Mouse (Mus musculus) olfactory bulb, adult 2 months (tissue): ENCODE results near the gene Rhox4d. TPM values are rescaled to one million over a fixed set of nuclear protein-coding genes. Genes with fewer than 3 reads are reported as not detected.
"Not testable (repeated sequence)": the region's sequence is repeated elsewhere in the genome, so short reads cannot be mapped to it uniquely, and the experiment has no call there.

Source experiments
- H3K27ac ChIP-seq: fragments of 200-500 bp; 2 replicates; pipeline ENCODE4 v1.5.1; 2012; ENCODE audit warnings: low read depth, low read length; ENCODE audit not compliant: insufficient read depth
- H3K4me1 ChIP-seq: fragments of 200-500 bp; 2 replicates; pipeline ENCODE4 v1.6.1; 2012; ENCODE audit warnings: low read length; ENCODE audit not compliant: control insufficient read depth, insufficient read depth
- H3K4me3 ChIP-seq: fragments of 200-500 bp; 2 replicates; pipeline ENCODE4 v1.5.1; 2012; ENCODE audit warnings: mild to moderate bottlenecking, low read depth, low read length, moderate library complexity; ENCODE audit not compliant: insufficient read depth
- WGBS: fragments of 180-500 bp; shearing (Covaris S2); methylation state at CpG from one replicate; pipeline ENCODE4 v1.1.7; 2018; 5-methylcytosine and 5-hydroxymethylcytosine counted together
- polyA plus RNA-seq: library from polyadenylated mRNA; stranded (reverse); fragments of >200 nt; gene quantifications from 2 replicates; pipeline ENCODE4 v1.2.4, GENCODE M21; 2012; ENCODE audit warnings: low replicate concordance; ENCODE audit not compliant: missing spikeins, insufficient read depth, insufficient read length

Gene Rhox4d
- polyA plus RNA-seq = not detected in 2 replicates

DNA sequence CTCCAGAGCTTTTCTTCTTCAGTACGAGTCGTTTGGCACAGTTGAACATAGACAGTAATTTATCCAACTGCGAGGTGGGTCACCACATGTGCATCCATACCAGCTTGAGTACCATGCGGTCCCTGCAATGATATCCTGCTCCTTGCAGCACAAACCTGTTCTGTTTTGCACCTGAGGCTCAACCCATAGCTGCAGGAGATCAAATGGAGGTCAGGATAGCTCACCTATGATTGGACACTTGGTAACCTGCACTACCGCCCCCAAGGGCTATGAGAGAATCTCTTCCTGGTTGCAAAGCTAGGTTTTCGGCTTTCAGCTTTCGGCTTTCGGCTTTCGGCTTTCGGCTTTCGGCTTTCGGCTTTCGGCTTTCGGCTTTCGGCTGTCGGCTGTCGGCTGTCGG, at the start of gene Rhox4d:
TSS of gene Rhox4d (plus strand) at position 301 of the 400 bp plus-strand sequence.
- H3K4me3 ChIP-seq, H3K27ac ChIP-seq, H3K4me1 ChIP-seq: not testable (repeated sequence)
- 90% methylated on average over 16 of the region's 18 CpGs for WGBS

- WGBS = 93% methylated on average over 14 of the region's 14 CpGs
- not testable (repeated sequence) for H3K4me1 ChIP-seq, H3K4me3 ChIP-seq, H3K27ac ChIP-seq
Observed at GRCm38 (mm10) chrX:37480037-37480436, 34.1 kb upstream of the Rhox4d start, which contains the start of gene Rhox4c. Rhox4c (plus strand) TSS chrX:37480337.

DNA sequence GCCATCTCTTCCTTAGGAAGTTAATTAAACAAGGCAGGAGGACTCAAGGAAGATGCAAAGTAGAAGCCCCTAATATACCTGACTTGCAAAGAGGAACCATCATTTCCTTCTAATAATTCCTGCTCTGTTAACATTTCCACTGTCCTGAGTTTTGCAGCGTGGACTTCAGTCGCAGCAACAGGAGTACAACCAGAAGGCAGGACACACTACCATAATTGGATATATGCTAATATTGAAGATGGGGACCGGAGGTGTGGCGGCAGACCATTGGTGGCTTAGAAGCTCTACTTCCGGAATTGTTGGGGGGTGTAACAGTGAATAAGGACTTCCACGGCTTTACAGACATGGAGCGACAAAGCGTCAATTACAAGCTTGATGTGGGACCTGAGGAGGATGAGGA, 16.0 kb downstream of the Rhox4d start, which contains the start of gene Rhox2e:
TSS of gene Rhox2e (plus strand) at position 301 of the 400 bp plus-strand sequence.
- 93% methylated on average over 2 of the region's 8 CpGs for WGBS

DNA sequence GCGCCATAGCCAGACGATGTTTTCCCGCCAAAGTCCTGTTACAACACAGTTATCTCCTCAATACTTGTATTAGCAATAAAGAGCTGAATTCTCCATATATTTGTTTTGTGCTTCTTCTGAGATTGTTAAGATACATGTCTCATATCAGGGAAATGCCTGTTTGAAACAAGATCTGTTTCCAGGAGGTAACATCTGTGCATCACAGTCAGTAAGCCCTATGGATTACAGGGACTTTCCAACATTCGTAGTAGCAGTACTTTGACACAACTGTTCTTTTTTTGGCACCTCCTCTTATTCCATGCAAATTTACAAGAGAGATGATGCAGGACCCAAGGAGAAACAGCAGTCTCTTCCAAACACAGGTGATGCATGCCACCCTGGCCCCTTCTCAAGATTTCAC, 27.6 kb downstream of the Rhox4d start, which contains the start of gene Rhox3e:
TSS of gene Rhox3e (plus strand) at position 301 of the 400 bp plus-strand sequence.
- 89% methylated on average over 1 of the region's 4 CpGs for WGBS
- not testable (repeated sequence) for H3K4me3 ChIP-seq, H3K27ac ChIP-seq, H3K4me1 ChIP-seq

More for the DNA sequence above, 16.0 kb downstream of the Rhox4d start, which contains the start of gene Rhox2e:
- H3K4me1 ChIP-seq, H3K4me3 ChIP-seq, H3K27ac ChIP-seq: not testable (repeated sequence)

GRCm38 (mm10) chrX:37557112-37557511, 43.0 kb downstream of the Rhox4d start, which contains the start of gene Rhox4e:
Rhox4e (plus strand) TSS chrX:37557412.
- H3K27ac ChIP-seq, H3K4me3 ChIP-seq, H3K4me1 ChIP-seq: not testable (repeated sequence)
- 93% methylated on average over 10 of the region's 18 CpGs for WGBS

Other genes with a start within 250 kb of the Rhox4d start
- gene Rhox4a, start 249.0 kb upstream of the Rhox4d start, polyA plus RNA-seq = not detected in 2 replicates
- gene Rhox3a2, start 134.3 kb upstream of the Rhox4d start, polyA plus RNA-seq = not detected in 2 replicates
- not detected in 2 replicates for gene Rhox4a2, start 123.5 kb upstream of the Rhox4d start, polyA plus RNA-seq
- gene Rhox2b, start 102.3 kb upstream of the Rhox4d start, polyA plus RNA-seq = not detected in 2 replicates
- gene Rhox4b, start 81.9 kb upstream of the Rhox4d start, polyA plus RNA-seq = not detected in 2 replicates
- not detected in 2 replicates for gene Rhox2c, start 60.7 kb upstream of the Rhox4d start, polyA plus RNA-seq
- not detected in 2 replicates for gene Rhox3c, start 55.8 kb upstream of the Rhox4d start, polyA plus RNA-seq
- not detected in 2 replicates for gene Rhox4c, start 34.0 kb upstream of the Rhox4d start, polyA plus RNA-seq
- not detected in 2 replicates for gene Rhox2d, start 20.9 kb upstream of the Rhox4d start, polyA plus RNA-seq
- gene Rhox2e, start 16.1 kb downstream of the Rhox4d start, polyA plus RNA-seq = not detected in 2 replicates
- gene Rhox3e, start 27.7 kb downstream of the Rhox4d start, polyA plus RNA-seq = not detected in 2 replicates
- gene Rhox4e, start 43.1 kb downstream of the Rhox4d start, polyA plus RNA-seq = not detected in 2 replicates
- gene Rhox2f, start 57.0 kb downstream of the Rhox4d start, polyA plus RNA-seq = not detected in 2 replicates
- not detected in 2 replicates for gene Rhox3f, start 66.6 kb downstream of the Rhox4d start, polyA plus RNA-seq
- gene Rhox4f, start 93.3 kb downstream of the Rhox4d start, polyA plus RNA-seq = not detected in 2 replicates
- gene Rhox3g, start 114.3 kb downstream of the Rhox4d start, polyA plus RNA-seq = not detected in 2 replicates
- gene Rhox2g, start 129.1 kb downstream of the Rhox4d start, polyA plus RNA-seq = not detected in 2 replicates
- not detected in 2 replicates for gene Rhox4g, start 137.0 kb downstream of the Rhox4d start, polyA plus RNA-seq
- not detected in 2 replicates for gene Rhox3h, start 154.4 kb downstream of the Rhox4d start, polyA plus RNA-seq
- not detected in 2 replicates for gene Rhox2h, start 158.9 kb downstream of the Rhox4d start, polyA plus RNA-seq